27 mouse cellular contexts compared by ENCODE assay signal in the genomic region with DNA sequence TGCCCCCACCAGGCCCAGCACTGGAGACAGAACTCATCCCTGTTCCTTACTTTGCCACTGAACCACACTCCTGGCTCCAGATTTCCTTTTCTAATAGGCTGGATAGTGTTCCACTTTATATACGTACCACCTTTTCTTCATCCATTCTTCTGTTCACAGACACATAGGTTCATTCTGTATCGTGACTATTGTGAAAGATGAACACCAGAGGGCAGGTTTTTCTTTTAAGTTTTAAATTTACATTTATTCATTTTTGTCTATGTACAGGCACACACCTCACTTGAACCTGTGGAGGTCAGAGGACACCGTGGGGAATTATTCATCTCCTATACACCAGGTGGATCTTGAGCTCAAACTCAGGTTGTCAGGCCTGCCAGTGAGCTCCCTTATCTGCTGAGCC. TPM values are rescaled to one million over a fixed set of nuclear protein-coding genes. Genes with fewer than 3 reads are reported as not detected.
DNase-seq lines count a peak whose midpoint lies in the region; ATAC-seq and TF ChIP-seq lines count a peak whose summit lies in the region.
"Had no signal": no experiment of that assay in that cellular context is flagged by ENCODE, and none has a peak within 500 bp of the region (broad histone marks: within the 10 kb centered on the region; RNA-seq: fewer than 3 reads in every experiment).

No protein-coding gene starts in this region.

- TF ChIP-seq POLR2A in CH12.LX (IDR thresholded peaks at IDR 0.05; ENCODE audit: low read depth, low read length) = no peak

- no peak for ATAC-seq in intestine, postnatal 0 days
- no peak for ATAC-seq in intestine, embryonic 16.5 days
- ATAC-seq in lung, embryonic 14.5 days (ENCODE audit: insufficient read depth) = no peak
- no peak for ATAC-seq in forebrain, embryonic 13.5 days
- ATAC-seq in kidney, embryonic 16.5 days (ENCODE audit: low FRiP score, low TSS enrichment) = no peak
- ATAC-seq: forebrain, postnatal 0 days; intestine, embryonic 15.5 days had no signal

- no peaks in the 10 kb centered on the region for H3K9me3 ChIP-seq in intestine, postnatal 0 days (ENCODE audit: control insufficient read depth)
- no peaks in the 10 kb centered on the region for H3K9me3 ChIP-seq in intestine, embryonic 16.5 days (ENCODE audit: control insufficient read depth, low read length)
- no peaks in the 10 kb centered on the region for H3K9me3 ChIP-seq in lung, embryonic 14.5 days (ENCODE audit: low read depth, low read length)
- no peaks in the 10 kb centered on the region for H3K9me3 ChIP-seq in CH12.LX (replicated peaks; ENCODE audit: low read length)
- H3K9me3 ChIP-seq in forebrain, embryonic 13.5 days (replicated peaks) = no peaks in the 10 kb centered on the region
- H3K9me3 ChIP-seq in kidney, embryonic 16.5 days (ENCODE audit: low read length) = no peaks in the 10 kb centered on the region
- H3K9me3 ChIP-seq: embryonic facial prominence, embryonic 13.5 days; G1E; heart, embryonic 10.5 days; heart, embryonic 15.5 days; hindbrain, embryonic 15.5 days; intestine, embryonic 15.5 days; limb, embryonic 12.5 days; neural tube, embryonic 13.5 days had no signal

- peak; percentile 19 for DNase-seq in lung, embryonic 14.5 days
- DNase-seq in lung, postnatal 10 days = no peak
- DNase-seq in 3T3-L1 (ENCODE audit: low read depth, low spot score) = peak; percentile 20
- DNase-seq in CH12.LX (ENCODE audit: extremely low read depth) = no peak
- DNase-seq: adrenal gland, postnatal 25 days; cerebellum, adult 11-12 months; cerebellum, adult 9-11 months; forebrain, postnatal 0 days; gastrocnemius, postnatal 10 days; kidney, adult 9 months; kidney, postnatal 36 days; layer of hippocampus, postnatal 36 days; right cerebral cortex, postnatal 4 days; thymus, adult 2 months had no signal

- TF ChIP-seq EP300 in CH12.LX (IDR thresholded peaks at IDR 0.05; ENCODE audit: low read length) = no peak

- dilution Hi-C loops in CH12.LX (cut with MboI; ENCODE audit: extremely low pct_ligation_motif_present, extremely low pct_unique_long_range_greater_than_20kb, low sequenced_read_pairs) = no loop called here

- H3K4me2 ChIP-seq in intestine, postnatal 0 days (replicated peaks; ENCODE audit: low read depth) = no peak overlapping the region
- H3K4me2 ChIP-seq in intestine, embryonic 16.5 days (ENCODE audit: low read depth, low read length) = no peak overlapping the region
- no peak overlapping the region for H3K4me2 ChIP-seq in lung, embryonic 14.5 days
- no peak overlapping the region for H3K4me2 ChIP-seq in CH12.LX (ENCODE audit: insufficient read depth, low read depth, poor library complexity, severe bottlenecking)
- no peak overlapping the region for H3K4me2 ChIP-seq in forebrain, embryonic 13.5 days
- no peak overlapping the region for H3K4me2 ChIP-seq in kidney, embryonic 16.5 days (replicated peaks; ENCODE audit: low read depth, low read length)
- H3K4me2 ChIP-seq: embryonic facial prominence, embryonic 13.5 days; heart, embryonic 15.5 days; hindbrain, embryonic 15.5 days; intestine, embryonic 15.5 days; limb, embryonic 12.5 days; liver, embryonic 11.5 days; neural tube, embryonic 13.5 days had no signal

- H3K27ac ChIP-seq in intestine, postnatal 0 days (ENCODE audit: low read depth, low read length) = no peak overlapping the region
- no peak overlapping the region for H3K27ac ChIP-seq in intestine, embryonic 16.5 days (ENCODE audit: low read length)
- H3K27ac ChIP-seq in lung, embryonic 14.5 days (ENCODE audit: low read depth) = no peak overlapping the region
- H3K27ac ChIP-seq in CH12.LX (ENCODE audit: insufficient read depth, low read depth) = no peak overlapping the region
- no peak overlapping the region for H3K27ac ChIP-seq in forebrain, embryonic 13.5 days
- no peak overlapping the region for H3K27ac ChIP-seq in kidney, embryonic 16.5 days (ENCODE audit: low read length)
- H3K27ac ChIP-seq: embryonic facial prominence, embryonic 13.5 days; heart, embryonic 10.5 days; heart, embryonic 15.5 days; hindbrain, embryonic 15.5 days; intestine, embryonic 15.5 days; limb, embryonic 12.5 days; neural tube, embryonic 13.5 days had no signal

- H3K27me3 ChIP-seq in intestine, postnatal 0 days (replicated peaks; ENCODE audit: control insufficient read depth, insufficient read depth, low read length) = no peaks in the 10 kb centered on the region
- no peaks in the 10 kb centered on the region for H3K27me3 ChIP-seq in intestine, embryonic 16.5 days (replicated peaks; ENCODE audit: control insufficient read depth, insufficient read depth, low read length)
- no peaks in the 10 kb centered on the region for H3K27me3 ChIP-seq in lung, embryonic 14.5 days (ENCODE audit: insufficient read depth, low read length)
- H3K27me3 ChIP-seq in CH12.LX (replicated peaks) = no peaks in the 10 kb centered on the region
- no peaks in the 10 kb centered on the region for H3K27me3 ChIP-seq in forebrain, embryonic 13.5 days
- H3K27me3 ChIP-seq in kidney, embryonic 16.5 days (ENCODE audit: insufficient read depth, low read length) = no peaks in the 10 kb centered on the region
- H3K27me3 ChIP-seq: embryonic facial prominence, embryonic 13.5 days; heart, embryonic 15.5 days; hindbrain, embryonic 15.5 days; intestine, embryonic 15.5 days; limb, embryonic 12.5 days; neural tube, embryonic 13.5 days had no signal

- peak; percentile 24 for TF ChIP-seq RAD21 in CH12.LX (IDR thresholded peaks at IDR 0.05; ENCODE audit: low read depth, low read length)

- in situ Hi-C loops in CH12.LX (cut with MboI; ENCODE audit: low pct_ligation_motif_present, low pct_unique_long_range_greater_than_20kb, low sequenced_read_pairs) = loop anchor here (5.0 kb wide), 1 partner anchor 37 kb away; no protein-coding TSS in a partner anchor

- H3K4me3 ChIP-seq in intestine, postnatal 0 days (ENCODE audit: low read depth, low read length) = no peak overlapping the region
- no peak overlapping the region for H3K4me3 ChIP-seq in intestine, embryonic 16.5 days (ENCODE audit: low read length)
- H3K4me3 ChIP-seq in lung, embryonic 14.5 days (ENCODE audit: low read depth, low read length) = no peak overlapping the region
- H3K4me3 ChIP-seq in CH12.LX (replicated peaks in 1 of 3; ENCODE audit: low read depth in 2 of 3, low read length in 2 of 3, poor library complexity in 1 of 3) = no peak overlapping the region
- H3K4me3 ChIP-seq in forebrain, embryonic 13.5 days = no peak overlapping the region
- H3K4me3 ChIP-seq in kidney, embryonic 16.5 days (ENCODE audit: low read length) = no peak overlapping the region
- H3K4me3 ChIP-seq: embryonic facial prominence, embryonic 13.5 days; heart, embryonic 10.5 days; heart, embryonic 15.5 days; hindbrain, embryonic 15.5 days; intestine, embryonic 15.5 days; limb, embryonic 12.5 days; neural tube, embryonic 13.5 days had no signal

- H3K9ac ChIP-seq in intestine, postnatal 0 days (ENCODE audit: low read depth, low read length) = no peak overlapping the region
- no peak overlapping the region for H3K9ac ChIP-seq in intestine, embryonic 16.5 days (ENCODE audit: low read depth, low read length)
- H3K9ac ChIP-seq in lung, embryonic 14.5 days = no peak overlapping the region
- H3K9ac ChIP-seq in CH12.LX (ENCODE audit: insufficient read depth, low read depth) = no peak overlapping the region
- H3K9ac ChIP-seq in forebrain, embryonic 13.5 days = no peak overlapping the region
- H3K9ac ChIP-seq in kidney, embryonic 16.5 days (replicated peaks; ENCODE audit: low read length) = no peak overlapping the region
- H3K9ac ChIP-seq: embryonic facial prominence, embryonic 13.5 days; forebrain, postnatal 0 days; heart, embryonic 15.5 days; hindbrain, embryonic 15.5 days; intestine, embryonic 15.5 days; limb, embryonic 12.5 days; neural tube, embryonic 13.5 days had no signal

- no peaks in the 10 kb centered on the region for H3K79me2 ChIP-seq in CH12.LX (replicated peaks; ENCODE audit: control insufficient read depth, extremely low read depth, insufficient read depth, poor library complexity, severe bottlenecking)

- WGBS in intestine, postnatal 0 days = 82% methylated on average over 3 of the region's 3 CpGs
- 77% methylated on average over 3 of the region's 3 CpGs for WGBS in intestine, embryonic 16.5 days
- WGBS in lung, embryonic 14.5 days = 71% methylated on average over 3 of the region's 3 CpGs
- WGBS in forebrain, embryonic 13.5 days = 84% methylated on average over 3 of the region's 3 CpGs
- WGBS in kidney, embryonic 16.5 days = 78% methylated on average over 3 of the region's 3 CpGs

- no peaks in the 10 kb centered on the region for H3K36me3 ChIP-seq in intestine, postnatal 0 days (ENCODE audit: control insufficient read depth, insufficient read depth)
- no peaks in the 10 kb centered on the region for H3K36me3 ChIP-seq in intestine, embryonic 16.5 days (ENCODE audit: control insufficient read depth, insufficient read depth, low read length)
- H3K36me3 ChIP-seq in lung, embryonic 14.5 days (ENCODE audit: insufficient read depth) = no peaks in the 10 kb centered on the region
- H3K36me3 ChIP-seq in CH12.LX (replicated peaks in 1 of 2; ENCODE audit: control insufficient read depth in 1 of 2, insufficient read depth in 1 of 2, low read length in 1 of 2) = peaks cover 0 to 30% of the 10 kb centered on the region in 2 experiments
- no peaks in the 10 kb centered on the region for H3K36me3 ChIP-seq in forebrain, embryonic 13.5 days (ENCODE audit: poor library complexity, severe bottlenecking)
- no peaks in the 10 kb centered on the region for H3K36me3 ChIP-seq in kidney, embryonic 16.5 days (ENCODE audit: insufficient read depth, low read length)
- H3K36me3 ChIP-seq: embryonic facial prominence, embryonic 13.5 days; heart, embryonic 10.5 days; heart, embryonic 15.5 days; hindbrain, embryonic 15.5 days; intestine, embryonic 15.5 days; limb, embryonic 12.5 days; neural tube, embryonic 13.5 days had no signal

- no peaks in the 10 kb centered on the region for H3K4me1 ChIP-seq in intestine, postnatal 0 days (replicated peaks; ENCODE audit: control insufficient read depth, insufficient read depth, low read length)
- no peaks in the 10 kb centered on the region for H3K4me1 ChIP-seq in intestine, embryonic 16.5 days (ENCODE audit: control insufficient read depth, insufficient read depth, low read length)
- H3K4me1 ChIP-seq in lung, embryonic 14.5 days (ENCODE audit: insufficient read depth) = no peaks in the 10 kb centered on the region
- peaks cover 15 to 25% of the 10 kb centered on the region in 2 experiments for H3K4me1 ChIP-seq in CH12.LX (ENCODE audit: control insufficient read depth in 1 of 2, insufficient read depth in 2 of 2)
- H3K4me1 ChIP-seq in forebrain, embryonic 13.5 days = no peaks in the 10 kb centered on the region
- no peaks in the 10 kb centered on the region for H3K4me1 ChIP-seq in kidney, embryonic 16.5 days (ENCODE audit: insufficient read depth, low read length)
- H3K4me1 ChIP-seq: embryonic facial prominence, embryonic 13.5 days; heart, embryonic 10.5 days; heart, embryonic 15.5 days; hindbrain, embryonic 15.5 days; intestine, embryonic 15.5 days; limb, embryonic 12.5 days; neural tube, embryonic 13.5 days had no signal

- TF ChIP-seq CTCF in intestine, postnatal 0 days (IDR thresholded peaks at IDR 0.05; ENCODE audit: low read depth) = peak; percentile 31
- TF ChIP-seq CTCF in lung, embryonic 14.5 days (IDR thresholded peaks at IDR 0.05; ENCODE audit: low read depth) = no peak
- TF ChIP-seq CTCF in CH12.LX (conservative IDR thresholded peaks at IDR 0.05 in 1 of 2, IDR thresholded peaks at IDR 0.05 in 1 of 2; ENCODE audit: low read depth in 2 of 2, low read length in 2 of 2) = peak in 1 of 2 experiments; percentile 46; a peak in 2 of 4 replicates

RNA-seq across cellular contexts. Expression of gene Ppp1r2, which starts 31.0 kb away (rescaled TPM):
- 80.4 and 85.1 TPM in 2 replicates for polyA plus RNA-seq in intestine, postnatal 0 days (2015; fragmentation: Nextera tagmentation; extraction: Ambion mirVana)
- polyA plus RNA-seq in intestine, embryonic 16.5 days (2015; fragmentation: Nextera tagmentation; extraction: Ambion mirVana) = 76.2 and 84.2 TPM in 2 replicates
- polyA plus RNA-seq in lung, embryonic 14.5 days (2014; fragmentation: Nextera tagmentation; extraction: Ambion mirVana) = 102 and 104 TPM in 2 replicates
- 33.8 and 43.7 TPM in 2 replicates for total RNA-seq in CH12.LX (2012; rRNA removed)
- total RNA-seq in CH12.LX (2014; rRNA removed) = 75.4 and 84.5 TPM in 2 replicates
- 62.4 and 73.0 TPM in 2 replicates for polyA plus RNA-seq in CH12.LX (2012; ENCODE audit: insufficient read length, low read depth)
- polyA plus RNA-seq in forebrain, embryonic 13.5 days (2015; fragmentation: Nextera tagmentation; extraction: Ambion mirVana) = 91.9 and 95.2 TPM in 2 replicates
- polyA plus RNA-seq in kidney, embryonic 16.5 days (2015; fragmentation: Nextera tagmentation; extraction: Ambion mirVana) = 90.5 and 93.2 TPM in 2 replicates

RNA-seq across cellular contexts. Expression of gene Acap2, which starts 43.0 kb away (rescaled TPM):
- 10.6 and 12.4 TPM in 2 replicates for polyA plus RNA-seq in intestine, postnatal 0 days (2015; fragmentation: Nextera tagmentation; extraction: Ambion mirVana)
- polyA plus RNA-seq in intestine, embryonic 16.5 days (2015; fragmentation: Nextera tagmentation; extraction: Ambion mirVana) = 14.7 and 17.7 TPM in 2 replicates
- polyA plus RNA-seq in lung, embryonic 14.5 days (2014; fragmentation: Nextera tagmentation; extraction: Ambion mirVana) = 32.2 and 33.0 TPM in 2 replicates
- total RNA-seq in CH12.LX (2012; rRNA removed) (28.9 and 31.5 TPM in 2 replicates), CH12.LX (2014; rRNA removed) (47.4 and 54.5 TPM in 2 replicates)
- polyA plus RNA-seq in CH12.LX (2012; ENCODE audit: insufficient read length, low read depth) = 35.0 and 36.9 TPM in 2 replicates
- polyA plus RNA-seq in forebrain, embryonic 13.5 days (2015; fragmentation: Nextera tagmentation; extraction: Ambion mirVana) = 13.9 and 14.9 TPM in 2 replicates
- 16.1 and 18.2 TPM in 2 replicates for polyA plus RNA-seq in kidney, embryonic 16.5 days (2015; fragmentation: Nextera tagmentation; extraction: Ambion mirVana)

Comparison
In these comparisons a context has a peak if more than half of its experiments do, and no peak if none do; other contexts are left out.
1. DNase-seq: peak in lung, embryonic 14.5 days (single experiment) and 3T3-L1 (single experiment); none in lung, postnatal 10 days (single experiment) and CH12.LX (single experiment).